Mouse (Mus musculus) cerebellum, postnatal 10 days (tissue): Measurements from ENCODE around the gene Agl.

Experiments
- DNase-seq, 2 experiments: peaks; one replicate each; pipeline ENCODE4 v3.0.0; 2021; ENCODE audit warnings: mixed read lengths in 2 of 2

Gene Agl

GRCm38 (mm10) chr3:116740106-116740505 is 67.9 kb downstream of the Agl start:
- no peak for DNase-seq

DNA sequence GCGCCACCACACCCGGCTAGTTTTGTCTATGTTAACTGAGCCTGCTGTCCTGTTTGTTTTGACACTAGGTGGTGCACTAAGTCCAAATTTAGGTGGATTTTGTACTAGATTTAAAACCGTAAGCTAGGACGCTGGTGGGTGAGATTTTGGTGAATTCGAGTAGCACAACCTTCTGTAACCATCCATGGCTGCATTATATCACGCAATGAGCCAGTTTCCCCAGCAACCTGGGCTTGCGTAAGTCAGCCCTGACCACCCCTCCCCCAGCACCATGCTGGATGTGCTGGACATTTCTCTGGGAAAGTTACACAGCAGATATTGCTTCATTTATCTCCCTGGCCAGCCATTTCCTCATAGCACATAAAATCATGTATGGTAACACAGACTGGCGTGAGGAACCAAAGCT is 70.6 kb downstream of the Agl start:
- DNase-seq: no peak

DNA sequence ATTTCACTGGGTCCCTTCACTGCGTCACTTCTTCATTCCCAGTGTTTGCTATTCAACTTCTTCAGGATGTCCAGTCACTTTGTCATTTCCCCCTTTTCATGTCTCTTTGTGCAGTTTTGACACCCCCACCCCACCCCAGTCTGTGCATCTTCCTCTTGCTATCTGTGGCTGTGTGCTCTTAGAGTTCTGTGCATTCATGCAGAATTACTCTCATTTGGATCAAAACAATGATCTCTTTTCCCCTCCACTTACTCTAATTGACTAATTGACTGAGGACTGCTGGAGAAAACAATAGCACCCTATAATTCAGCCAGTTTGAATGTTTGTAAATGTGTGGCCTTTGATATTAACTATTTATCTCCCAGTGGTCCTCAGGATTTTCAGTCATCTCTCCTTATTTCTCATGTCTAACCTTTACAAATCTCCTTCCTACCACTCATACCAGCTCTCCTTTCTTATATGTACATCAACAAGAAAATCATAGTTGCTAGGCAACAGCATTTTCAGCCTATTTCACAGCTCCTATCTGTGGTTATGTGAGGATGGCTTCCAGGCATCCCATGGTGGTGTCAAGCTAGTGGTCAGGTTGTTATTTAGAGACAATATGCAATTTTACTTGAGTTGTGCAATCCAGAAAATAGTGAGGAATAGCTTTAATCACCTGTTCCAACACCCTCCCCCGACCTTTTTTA is 78.3 kb downstream of the Agl start:
- no peak for DNase-seq

GRCm38 (mm10) chr3:116726807-116727206 is 81.2 kb downstream of the Agl start:
- no peak for DNase-seq

GRCm38 (mm10) chr3:116723496-116724481 is 84.2 kb downstream of the Agl start:
- DNase-seq: no peak

DNA sequence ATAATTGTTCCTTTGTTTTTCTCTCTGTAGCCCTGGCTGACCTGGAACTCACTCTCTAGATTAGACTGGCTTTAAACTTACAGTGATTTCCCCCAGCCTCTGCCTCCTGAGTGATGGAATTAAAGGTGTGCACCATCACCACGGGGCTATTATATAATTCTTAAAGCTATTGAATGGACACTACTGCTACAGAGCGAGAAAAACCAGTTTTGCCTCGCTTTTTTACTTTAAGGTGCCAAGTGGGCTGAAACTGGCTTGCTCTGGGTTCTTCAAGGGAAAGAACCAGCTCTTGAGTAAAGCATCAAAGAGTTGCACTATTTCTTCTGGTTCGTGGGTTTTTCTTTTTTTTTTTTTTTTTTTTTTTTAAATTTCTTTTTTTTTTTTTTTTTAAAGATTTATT is 85.0 kb downstream of the Agl start:
- no peak for DNase-seq

GRCm38 (mm10) chr3:116718951-116719350 is 89.0 kb downstream of the Agl start:
- no peak for DNase-seq

GRCm38 (mm10) chr3:116713031-116713430 is 94.9 kb downstream of the Agl start:
- DNase-seq: peak in 1 of 2 experiments; percentile 6

DNA sequence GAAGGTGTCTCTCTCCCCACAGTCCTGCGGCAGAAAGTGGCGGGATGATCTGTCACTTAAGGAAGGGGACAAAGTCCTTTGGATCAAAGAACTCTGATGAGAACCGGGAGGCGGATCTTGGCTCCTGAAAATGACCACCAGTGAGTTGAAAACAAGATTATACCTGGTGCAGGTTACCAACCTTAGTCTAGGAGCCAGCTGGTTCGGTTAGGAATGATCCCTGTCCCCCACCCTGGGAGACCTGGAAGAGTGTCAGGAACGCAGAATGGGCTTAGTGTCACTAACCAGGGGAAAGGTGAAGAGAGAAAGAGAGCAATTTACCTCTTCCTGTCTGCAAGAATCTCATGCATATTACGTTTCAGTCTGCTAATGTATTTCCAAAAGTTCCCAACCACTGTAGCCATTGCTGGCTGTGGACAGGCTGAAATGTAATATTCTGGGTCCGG is 95.5 kb downstream of the Agl start, which contains the start of gene Slc35a3:
Gene Slc35a3, minus strand, starts transcription at position 396 of the 446 bp plus-strand sequence.
- peak; percentile 64 to 70 for DNase-seq

- peak; percentile 90 for DNase-seq
These were observed 96.1 kb downstream of the Agl start for GRCm38 (mm10) chr3:116711624-116712435.

DNA sequence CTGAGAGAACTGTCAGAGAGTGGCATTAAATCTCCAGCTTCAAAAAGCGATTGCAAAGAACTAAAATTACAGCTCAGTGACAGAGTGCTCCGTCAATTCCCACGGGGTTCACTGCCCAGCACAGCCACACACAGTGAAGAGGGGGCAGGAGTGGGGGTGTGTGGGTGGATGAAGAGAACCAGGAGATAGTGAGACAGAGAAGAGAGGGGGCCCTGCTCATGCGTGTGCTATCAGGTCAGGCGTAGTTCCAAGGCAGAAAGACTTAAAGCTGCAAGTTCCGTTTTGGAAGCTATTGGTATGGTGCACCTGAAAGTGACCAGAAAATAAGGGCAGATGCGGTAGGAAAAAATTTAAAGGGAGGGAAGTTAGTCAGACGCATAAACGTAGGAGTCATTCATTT is 97.0 kb downstream of the Agl start:
- peak; percentile 4 to 7 for DNase-seq

- DNase-seq: no peak
These were observed 102.2 kb downstream of the Agl start for GRCm38 (mm10) chr3:116705637-116706204.

GRCm38 (mm10) chr3:116703835-116704234 is 104.1 kb downstream of the Agl start:
- DNase-seq: no peak

DNA sequence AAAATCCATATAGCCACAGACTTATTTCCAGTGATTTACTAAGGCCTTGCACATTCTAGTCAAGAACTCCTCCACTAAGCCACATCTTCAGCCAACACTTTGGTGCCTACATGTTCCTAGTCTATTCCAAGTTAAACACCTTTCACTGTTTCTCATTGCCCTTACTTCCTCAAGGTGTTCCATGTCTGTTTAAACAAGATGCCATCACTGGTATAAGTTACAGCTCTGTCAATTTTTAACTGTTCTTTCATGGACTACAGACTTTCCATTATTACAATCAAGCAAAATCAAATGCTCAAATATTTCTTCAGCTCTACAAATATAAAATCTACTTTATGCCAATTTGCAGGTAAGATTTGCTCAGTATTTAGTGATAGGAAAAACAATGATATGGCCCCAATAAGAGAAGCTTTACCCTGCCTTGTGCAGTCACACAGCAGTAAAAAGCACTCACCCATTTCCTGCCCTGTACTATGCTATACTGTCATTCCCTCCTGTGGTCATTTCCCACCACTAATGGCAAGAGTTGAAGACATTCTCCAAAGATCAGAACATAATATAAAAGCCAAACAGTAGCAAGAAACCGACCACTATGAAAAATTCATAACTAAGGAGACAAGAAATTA is 105.2 kb downstream of the Agl start:
- no peak for DNase-seq

GRCm38 (mm10) chr3:116701601-116702000 is 106.4 kb downstream of the Agl start:
- no peak for DNase-seq

DNA sequence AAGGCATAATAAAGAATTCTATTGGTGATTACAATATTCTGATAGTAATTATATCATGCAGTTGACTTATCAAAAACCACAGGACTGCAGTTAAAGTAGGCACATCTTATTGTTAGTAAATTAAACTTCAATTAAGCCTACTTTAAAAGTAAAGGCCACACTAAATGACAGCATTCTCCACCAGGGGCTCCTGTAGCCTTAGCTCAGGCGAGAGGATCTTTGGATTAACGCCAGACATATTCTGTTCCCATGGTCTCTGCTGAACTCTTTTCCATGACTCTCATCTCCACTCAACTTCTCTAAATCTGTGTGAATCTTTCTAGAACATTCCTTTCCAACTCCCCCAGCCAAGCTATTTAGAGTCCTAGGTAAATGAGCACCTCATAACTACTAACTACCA is 109.2 kb downstream of the Agl start:
- peak; percentile 11 to 44 for DNase-seq

- DNase-seq: no peak
These were observed 112.3 kb downstream of the Agl start for GRCm38 (mm10) chr3:116695666-116695985.

- no peak for DNase-seq
These were observed 112.9 kb downstream of the Agl start for GRCm38 (mm10) chr3:116694955-116695665.

- no peak for DNase-seq
These were observed 113.7 kb downstream of the Agl start for GRCm38 (mm10) chr3:116694312-116694711.
